Mouse (Mus musculus) liver, postnatal 0 days (tissue): ENCODE data around the gene Bnc2.

Source experiments
- CTCF ChIP-seq: sonication (generic); IDR thresholded peaks from 2 replicates; pipeline ENCODE4 v1.5.1; 2016; ENCODE audit warnings: antibody characterized with exemption, low read depth
- EP300 ChIP-seq: IDR thresholded peaks from 2 replicates; pipeline ENCODE4 v1.6.1; 2016; ENCODE audit warnings: antibody characterized with exemption, low read depth, mild to moderate bottlenecking

DNA sequence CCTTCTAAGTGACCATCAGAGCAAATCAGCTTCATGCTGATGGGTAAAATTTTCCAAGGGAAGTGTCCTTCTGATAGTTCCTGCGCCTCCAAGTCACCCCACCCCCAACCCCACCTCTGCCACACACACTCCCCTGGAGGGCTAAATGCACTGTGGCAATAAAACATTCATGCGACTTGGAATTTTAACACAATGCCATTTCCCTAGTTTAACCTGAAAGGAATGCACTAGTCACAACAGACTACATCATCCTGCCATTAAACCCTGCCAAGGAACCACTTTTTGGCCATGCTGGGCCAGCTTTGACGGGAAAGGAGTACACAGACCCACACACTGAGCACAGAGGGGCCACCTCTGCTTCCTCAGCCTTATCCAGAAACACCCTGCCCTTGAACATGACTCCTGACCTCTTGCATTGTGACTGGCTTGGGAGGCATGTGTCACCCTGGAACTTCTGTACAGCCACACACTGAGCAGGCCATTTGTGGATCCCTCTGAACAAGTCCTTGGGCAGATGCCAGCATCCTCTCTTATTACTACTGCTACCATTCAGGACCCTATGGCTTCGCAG, 151.3 kb downstream of the Bnc2 start:
- no peak for TF ChIP-seq CTCF
- no peak for TF ChIP-seq EP300
